Mouse (Mus musculus): ENCODE data around the gene Rnh1.

- TF ChIP-seq CTCF (IDR thresholded peaks at IDR 0.05; ENCODE audit: low read depth, low read length) = no peak
- no peak for TF ChIP-seq EP300 (IDR thresholded peaks at IDR 0.05; ENCODE audit: insufficient read depth, low read depth, low read length)
Observed at GRCm38 (mm10) chr7:141209526-141209925, 36.9 kb upstream of the Rnh1 start.
